Mouse (Mus musculus): Measurements from ENCODE around the gene Raet1e.
"Not testable (repeated sequence)": the region's sequence is repeated elsewhere in the genome, so short reads cannot be mapped to it uniquely, and the experiment has no call there.

The Raet1e gene

DNA sequence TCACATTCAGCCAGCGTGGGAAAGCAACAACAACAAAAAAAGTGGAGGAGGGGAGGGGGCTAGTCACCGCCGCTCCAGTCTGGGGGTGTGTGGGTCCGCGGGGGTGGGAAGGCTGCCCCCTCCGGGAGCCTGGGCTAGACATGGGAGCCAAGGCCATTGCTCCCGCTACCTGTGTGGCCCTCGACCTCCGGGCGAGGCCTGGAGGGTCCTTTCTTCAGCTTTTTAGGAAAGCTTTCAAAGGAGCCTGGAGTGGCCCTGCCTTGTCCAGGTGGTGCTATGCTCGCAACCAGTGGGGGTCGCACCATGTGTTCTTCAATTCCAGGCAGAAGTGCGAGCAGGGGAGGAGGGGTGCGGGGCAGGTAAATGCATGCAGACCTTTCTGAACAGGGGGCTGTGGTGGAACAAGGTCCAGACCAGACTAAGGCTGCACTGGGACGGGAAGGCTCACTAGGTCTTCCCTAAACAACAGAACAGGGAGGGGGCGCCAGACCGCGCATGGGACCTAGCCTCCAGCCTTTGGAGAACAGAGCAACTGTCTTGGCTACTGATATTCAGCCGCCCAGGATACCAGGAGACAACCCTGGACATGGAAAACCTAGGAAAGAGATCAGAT is 116.2 kb downstream of the Raet1e start:
- no peak for DNase-seq (ENCODE audit: low spot score)

DNA sequence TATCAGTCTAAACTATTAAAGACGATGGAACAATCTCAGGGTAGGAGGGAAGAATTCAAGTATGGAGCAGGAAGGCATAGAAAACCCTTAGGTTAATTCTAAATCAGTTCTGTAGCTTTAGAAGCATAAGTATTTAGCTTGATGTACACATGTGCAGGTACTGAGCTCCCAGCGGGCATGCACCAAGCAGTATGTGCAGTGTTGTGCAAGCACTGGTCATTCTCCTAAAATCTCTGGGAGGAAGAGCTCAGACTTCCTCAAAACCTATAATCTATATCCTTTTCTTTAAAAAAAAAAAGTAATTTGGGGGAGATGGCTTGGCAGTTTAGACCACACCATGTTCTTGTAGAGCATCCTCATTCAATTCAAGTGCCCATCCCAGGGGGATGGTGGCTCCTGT is 120.1 kb downstream of the Raet1e start:
- DNase-seq (ENCODE audit: low spot score) = not testable (repeated sequence)

DNA sequence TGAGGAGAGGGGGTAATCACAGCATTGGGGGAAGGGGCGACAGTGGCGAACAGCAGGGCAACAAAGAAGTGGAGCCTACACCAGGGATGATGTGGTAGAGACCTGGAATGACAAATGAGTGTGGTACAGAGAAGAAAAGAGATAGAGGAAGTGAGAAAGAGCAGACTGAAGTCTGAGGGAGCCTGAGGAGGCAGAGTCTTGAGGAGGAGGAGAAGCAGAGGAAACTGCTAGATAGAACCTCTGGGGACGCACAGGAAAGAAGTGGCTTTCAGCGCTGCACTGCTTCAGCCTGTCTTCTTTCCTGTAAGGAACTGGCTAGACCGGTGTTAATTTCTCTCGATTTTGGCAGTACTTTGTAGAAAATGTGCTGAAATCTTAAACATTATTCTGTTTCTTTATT is 124.4 kb downstream of the Raet1e start:
- DNase-seq (ENCODE audit: low spot score) = no peak

DNA sequence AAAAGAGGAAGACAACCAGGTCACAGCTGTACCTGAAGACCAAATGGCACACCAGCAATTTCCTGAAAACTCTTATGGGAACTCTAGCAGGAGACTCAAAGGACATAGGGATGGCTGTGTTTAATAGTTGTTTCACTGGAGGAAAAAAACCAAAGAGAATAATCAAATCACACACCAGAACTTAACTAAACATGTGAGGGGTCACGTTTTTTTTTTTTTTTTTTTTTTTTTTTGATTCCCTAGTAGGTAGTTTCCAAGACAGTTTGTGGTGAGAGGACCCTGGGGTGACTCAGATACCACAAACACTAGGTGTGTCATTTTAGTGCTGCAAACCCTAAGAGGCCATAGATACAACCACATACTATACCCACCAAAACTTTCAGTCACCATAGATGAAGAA is 137.3 kb downstream of the Raet1e start:
- DNase-seq (ENCODE audit: low spot score) = no peak

DNA sequence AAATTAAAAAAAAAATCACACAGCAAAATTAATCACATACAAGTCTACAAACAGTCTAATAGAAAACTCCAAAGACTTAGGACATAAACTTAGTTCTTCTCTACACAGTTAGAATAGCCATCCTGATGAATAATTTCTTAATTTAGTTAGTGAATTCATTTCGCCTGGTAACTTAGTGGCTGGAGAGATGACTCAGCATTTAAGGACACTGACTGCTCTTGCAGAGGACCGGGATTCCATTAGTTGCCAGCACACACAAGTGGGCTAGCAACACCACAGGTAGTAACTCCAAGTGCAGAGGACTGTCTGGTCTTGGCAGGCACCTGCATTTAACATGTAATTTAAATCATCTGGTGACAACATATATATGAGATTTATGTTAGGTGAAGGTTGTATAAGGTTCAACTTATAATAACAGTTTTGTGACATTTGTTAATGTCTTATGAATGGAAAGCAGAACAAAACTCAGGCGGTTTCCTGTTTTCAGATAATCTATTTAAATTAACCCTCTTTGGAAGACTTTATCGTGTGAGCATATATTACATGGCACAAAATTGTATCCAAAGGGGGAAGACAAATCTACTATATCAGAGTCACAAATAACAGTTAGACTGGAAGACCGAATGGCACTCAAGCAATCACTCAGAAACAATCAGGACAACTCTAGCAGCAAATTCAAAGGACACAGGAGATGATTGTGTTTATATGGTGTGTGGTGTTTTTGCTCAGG is 138.8 kb downstream of the Raet1e start:
- DNase-seq (ENCODE audit: low spot score) = no peak

DNA sequence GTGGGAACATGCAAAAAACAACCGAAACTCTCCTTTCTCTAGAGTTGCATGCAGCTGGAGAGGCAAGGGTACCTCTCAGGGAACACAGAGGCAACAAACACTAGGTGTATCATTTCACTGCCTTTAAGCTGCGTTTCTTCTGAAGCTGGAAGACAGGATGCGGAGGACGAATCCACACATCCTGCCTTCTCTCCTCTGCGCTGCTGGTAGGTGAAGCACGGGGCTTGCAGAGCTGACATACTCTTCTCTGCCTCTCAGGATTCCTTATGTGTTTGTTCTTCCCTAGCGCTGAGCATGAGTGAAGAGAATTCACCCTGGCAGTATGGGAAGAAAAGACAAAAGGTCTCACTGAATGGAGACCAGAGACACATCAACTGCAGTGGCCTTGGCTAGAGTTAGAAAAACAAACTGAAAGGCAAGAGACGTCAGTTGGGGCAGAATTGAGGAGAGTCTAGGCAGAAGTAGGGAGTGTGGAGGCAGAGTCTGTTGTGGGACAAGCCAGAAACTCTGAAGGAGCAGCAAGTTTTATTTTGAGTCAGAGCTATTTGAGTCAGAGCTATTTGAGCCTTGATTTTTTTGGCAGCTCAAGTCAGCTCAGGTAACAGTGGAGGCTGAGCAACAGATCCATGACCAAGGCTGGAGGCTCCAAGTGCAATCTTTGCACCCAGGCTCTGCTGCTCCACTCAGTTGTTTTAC is 139.5 kb downstream of the Raet1e start:
- no peak for DNase-seq (ENCODE audit: low spot score)

DNA sequence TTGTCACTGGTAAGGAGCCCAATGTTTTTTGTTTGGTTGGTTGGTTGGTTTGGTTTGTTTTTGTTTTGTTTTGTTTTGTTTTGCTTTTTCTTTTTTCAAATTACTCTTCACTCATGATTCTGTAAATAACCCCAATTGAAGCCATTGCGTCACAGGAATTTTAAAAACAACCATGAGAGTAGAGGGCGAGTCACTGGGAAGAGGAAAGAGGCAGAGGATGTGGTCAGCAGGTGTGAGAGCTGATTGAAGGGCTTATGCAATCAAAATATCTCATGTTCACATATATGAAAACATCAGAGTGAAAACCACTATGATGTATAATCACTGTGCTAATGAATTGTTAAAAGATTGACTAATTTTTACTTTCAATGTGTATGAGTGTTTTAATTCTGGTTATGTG is 141.0 kb downstream of the Raet1e start:
- DNase-seq (ENCODE audit: low spot score) = no peak

DNA sequence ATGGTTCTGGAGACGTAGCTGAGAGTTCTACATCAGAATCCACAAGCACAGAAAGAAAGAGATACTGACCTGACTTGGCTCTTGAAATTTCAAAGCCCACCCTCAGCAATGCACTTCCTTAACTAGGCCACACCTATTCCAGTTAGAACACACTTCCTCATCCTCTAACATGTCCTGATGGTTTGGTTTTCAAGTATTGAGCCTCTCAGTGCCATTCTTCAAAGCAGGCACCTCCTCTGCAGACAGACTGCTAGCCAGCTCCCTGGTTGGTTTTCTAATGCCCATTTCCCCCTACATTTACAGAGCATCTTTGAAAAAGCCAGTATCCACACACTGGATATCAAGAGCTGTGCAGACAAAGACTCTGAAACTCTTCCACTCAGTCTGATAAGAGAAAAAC is 143.3 kb downstream of the Raet1e start:
- DNase-seq (ENCODE audit: low spot score) = no peak

DNA sequence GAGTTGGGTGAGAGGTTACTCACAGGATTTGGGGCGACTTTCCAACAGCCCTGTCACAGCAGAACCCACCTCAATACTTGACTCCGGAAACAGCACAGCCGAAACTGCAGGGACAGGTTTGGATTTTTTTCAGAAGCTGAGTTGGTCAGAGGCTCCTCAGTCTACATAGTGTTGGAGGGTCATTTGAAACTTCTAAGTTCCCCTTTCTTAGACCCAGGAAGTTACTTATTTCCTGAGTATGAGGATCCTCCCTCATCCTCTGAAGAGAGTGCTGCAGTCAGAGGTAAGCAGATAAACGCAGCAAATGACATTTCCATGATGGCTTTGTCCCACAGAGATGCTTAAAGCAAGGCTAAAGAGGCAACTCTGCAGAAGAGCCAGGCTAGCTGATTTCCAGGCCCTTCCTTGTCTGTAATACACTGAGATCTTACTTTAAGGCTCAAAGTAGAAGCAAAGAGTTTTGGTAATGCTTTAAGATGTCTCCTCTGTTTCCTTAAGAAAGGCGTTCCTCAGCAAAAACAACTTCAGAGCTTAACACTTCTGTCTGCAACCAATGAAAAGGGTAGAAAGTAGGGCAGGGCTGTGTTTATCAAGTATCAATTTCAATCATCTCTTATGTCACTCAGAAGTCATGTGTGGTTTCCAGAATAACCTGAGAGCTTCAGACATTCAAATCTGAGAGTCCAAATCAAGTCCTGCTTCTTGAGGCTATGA is 144.1 kb downstream of the Raet1e start:
- DNase-seq (ENCODE audit: low spot score) = no peak

DNA sequence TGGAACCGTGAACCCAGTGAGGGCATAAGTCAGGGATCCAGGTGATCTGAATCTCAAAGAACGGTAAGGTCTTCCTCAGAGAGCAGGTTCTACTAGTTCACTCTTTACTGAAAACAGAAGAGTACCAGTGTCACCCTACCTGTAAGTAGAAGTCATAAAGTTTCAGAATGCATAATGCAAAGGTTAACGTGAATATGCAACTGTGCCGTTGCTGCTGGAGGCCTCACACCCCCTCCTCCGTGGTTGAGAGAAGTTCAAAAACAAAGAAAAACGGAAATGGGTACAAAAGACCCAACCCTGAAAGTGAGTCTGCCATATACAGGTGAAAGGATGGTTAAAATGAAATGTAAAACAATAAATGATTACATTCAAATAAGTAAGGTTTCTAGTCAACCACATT is 145.4 kb downstream of the Raet1e start:
- no peak for DNase-seq (ENCODE audit: low spot score)

DNA sequence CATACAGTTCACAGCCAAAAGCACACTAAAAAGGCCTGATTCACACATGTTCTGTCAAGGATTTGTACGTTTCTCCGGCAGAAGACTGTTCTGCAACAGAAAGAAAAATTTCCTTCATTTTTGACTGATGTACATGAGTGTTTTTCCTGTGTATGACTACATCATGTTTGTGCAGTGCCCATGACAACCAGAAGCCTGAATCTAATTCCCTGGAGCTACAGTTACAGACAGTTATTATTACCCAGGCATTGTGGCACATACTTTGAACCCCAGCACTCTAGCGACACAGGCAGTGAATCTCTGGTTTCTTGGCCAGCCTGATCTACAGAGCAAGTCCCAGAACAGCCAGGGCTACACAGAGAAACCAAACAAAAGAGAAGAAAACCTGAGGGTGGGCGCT is 147.4 kb downstream of the Raet1e start:
- DNase-seq (ENCODE audit: low spot score) = no peak

DNA sequence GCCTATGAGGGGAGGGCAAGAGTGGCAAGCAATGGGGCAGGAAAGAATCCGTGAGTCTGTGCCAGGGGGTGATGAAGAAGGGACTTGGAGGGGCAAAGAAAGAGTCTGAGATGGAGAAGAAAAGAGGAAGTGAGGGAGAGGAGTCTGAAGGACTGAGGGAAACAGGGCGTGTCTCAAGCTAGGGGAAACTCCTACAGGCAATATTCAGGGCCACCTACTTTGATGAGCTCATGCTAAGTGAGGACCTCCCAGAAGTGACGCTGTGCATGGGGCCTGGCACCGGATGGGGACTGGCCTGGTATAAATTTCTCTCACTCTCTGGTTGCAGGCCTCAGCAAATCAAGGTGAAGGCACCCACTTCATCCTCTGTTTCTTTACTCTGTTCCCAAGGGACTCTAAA is 148.1 kb downstream of the Raet1e start:
- peak; percentile 80 for DNase-seq (ENCODE audit: low spot score)

DNA sequence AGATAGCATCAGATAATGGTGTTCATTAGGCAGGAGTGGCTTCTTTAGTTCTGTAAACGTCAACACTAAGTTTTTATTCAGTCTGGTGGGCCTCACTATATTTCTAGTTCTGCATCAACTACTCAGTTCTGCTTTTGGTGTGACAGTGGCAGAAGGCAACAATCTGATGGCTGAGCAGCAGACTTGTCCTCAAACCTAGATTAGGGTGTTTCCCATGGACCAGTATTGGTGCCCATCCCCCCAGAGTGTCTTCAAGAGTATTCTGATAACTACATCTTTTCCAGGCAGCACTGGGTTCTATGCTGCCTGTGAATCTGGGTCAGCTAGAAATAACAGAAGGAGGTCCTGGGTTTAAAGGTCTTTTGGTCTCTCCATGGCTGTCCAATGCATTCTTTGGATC is 149.9 kb downstream of the Raet1e start:
- no peak for DNase-seq (ENCODE audit: low spot score)

DNA sequence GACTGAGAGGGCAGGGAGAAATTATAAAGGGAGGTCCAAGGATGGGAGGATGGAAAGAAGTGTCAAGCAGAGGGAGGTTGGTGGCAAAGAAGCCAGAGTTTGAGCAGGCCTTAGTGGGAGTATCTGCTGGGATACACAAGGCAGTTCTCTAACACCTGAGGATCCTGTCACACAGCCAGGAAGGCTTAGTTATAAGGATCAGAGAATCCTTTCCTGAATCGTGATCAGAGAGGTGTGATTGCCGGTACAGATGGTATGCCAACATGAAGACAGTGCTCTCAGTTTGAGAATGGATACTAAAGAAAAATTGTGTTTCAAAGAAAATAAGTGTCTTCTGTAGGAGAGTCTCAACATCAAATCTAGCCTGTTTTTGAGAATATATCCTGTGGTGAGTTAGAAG is 164.5 kb downstream of the Raet1e start:
- no peak for DNase-seq (ENCODE audit: low spot score)

DNA sequence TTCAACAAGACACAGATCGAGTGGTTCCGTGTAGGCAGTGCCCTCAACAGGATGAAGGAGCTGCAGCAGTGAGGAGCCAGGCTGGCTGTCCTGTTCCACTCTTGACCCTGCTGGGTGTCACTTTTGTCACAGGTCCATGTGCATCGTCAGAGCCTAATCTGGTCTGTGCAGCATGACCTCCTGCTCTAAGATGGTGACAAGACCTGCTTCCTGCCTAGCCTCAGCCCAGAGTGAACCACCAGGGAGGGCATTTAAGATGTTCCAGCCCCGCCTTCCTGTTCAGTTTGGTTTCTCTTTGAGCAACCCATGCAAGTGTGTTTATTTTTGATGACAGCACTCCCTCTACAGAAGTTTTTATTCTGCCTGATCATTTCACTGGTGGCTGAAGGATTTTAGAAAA is 187.4 kb downstream of the Raet1e start:
- DNase-seq (ENCODE audit: low spot score) = not testable (repeated sequence)

DNA sequence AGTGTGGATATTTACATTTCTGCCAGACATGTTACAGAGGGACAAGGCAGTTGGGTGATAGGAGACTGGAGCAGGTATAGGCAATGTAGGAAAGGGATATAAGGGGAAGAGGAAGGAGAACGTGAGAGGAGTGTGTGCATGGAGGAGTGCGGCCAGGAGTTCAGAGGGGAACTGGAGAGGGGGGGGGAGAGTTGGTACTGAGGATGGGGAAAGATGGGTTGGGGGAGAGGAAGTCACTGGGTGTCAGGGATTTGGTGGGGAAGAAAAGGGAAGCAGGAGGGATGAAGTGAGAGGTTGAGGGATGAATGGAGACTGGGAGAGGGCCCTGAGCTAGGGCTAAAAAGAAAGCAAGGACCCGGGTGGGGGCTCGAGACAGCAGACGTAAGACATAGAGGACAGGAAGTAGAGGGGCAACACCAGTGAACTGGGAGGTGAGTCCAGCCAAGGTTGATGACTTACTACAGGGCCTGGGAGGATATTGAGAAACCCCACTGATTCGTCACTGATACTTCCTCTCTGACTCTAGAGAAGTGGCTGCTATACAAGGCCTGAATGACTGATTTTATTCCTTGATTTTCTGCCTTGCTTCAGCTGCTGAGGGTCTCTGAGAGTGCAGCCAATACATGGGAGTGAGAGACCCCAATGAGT is 195.3 kb downstream of the Raet1e start:
- not testable (repeated sequence) for DNase-seq (ENCODE audit: low spot score)

DNA sequence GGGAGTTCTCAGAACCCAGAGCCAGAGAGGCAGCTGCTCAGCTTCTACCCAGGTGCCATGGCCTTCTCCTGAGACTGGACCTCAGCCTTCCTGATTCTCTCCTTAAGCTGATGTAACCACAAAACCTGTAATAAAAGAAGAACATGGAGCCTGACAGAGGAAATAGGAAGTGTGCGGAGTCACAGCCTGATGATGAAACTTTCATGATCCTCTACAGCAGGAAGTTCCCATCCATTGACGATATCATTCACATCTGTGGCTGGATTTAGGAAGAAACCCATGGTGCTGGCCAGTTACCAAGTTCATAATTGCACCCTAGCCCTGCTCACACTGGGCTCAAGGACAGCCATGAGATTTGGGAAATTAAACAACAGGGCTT is 195.8 kb downstream of the Raet1e start:
- DNase-seq (ENCODE audit: low spot score) = not testable (repeated sequence)

DNA sequence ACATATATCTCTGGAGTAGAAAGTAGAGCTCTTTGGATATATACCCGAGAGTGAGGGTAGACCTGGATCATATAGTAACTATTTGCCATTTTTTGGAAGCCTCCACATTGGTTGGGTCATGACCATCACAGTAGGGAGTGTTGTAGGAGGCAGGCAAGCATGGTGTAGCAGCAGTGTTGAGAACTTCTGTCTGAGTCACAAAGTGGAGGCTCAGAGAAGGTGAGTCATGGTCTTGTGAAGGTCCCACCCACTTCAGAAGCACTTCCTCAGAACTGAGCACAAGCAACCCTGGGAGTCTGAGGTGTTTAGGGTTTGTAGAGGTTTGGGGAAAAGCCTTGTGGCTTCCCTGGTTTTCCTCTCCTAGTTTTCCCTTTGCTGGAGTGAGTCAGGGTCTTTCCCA is 199.0 kb downstream of the Raet1e start:
- DNase-seq (ENCODE audit: low spot score) = not testable (repeated sequence)

DNA sequence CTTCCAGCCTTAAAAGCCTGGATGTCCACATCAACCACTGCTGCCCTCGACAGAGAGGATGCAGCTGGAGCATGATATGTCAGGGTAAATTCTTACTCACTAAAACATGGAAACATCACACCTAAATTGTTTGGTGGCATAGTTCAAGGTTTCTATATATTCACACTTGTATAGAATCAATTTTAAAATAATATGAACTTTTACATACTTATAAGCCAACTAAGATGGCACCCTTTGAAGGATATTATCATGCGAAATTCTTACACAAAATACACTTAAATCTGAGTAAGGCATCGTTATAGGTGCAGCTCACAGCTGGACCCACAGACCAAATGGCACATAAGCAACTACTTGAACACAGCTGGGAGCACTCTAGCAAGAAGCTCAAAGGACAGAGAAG is 201.9 kb downstream of the Raet1e start, which contains the start of gene Raet1d:
Gene Raet1d (plus strand): TSS at position 301 of the 400 bp plus-strand sequence.
- DNase-seq (ENCODE audit: low spot score) = not testable (repeated sequence)

DNA sequence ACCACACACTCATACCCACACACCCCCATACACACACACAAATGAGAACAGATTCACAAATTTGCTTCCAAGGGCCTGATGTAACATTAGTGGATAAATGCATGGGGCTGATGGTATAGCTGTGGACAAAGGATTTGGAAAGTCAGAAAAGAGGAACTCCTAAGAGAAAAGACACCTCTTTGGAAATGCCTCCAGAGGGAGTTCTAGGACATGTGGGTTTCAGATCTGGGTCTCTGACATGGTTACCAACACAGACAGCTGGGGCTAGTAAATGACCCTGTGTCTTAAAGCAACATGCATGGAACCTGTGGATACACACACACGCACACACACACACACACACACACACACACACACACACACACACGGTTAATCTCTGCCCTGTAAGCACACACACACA is 202.6 kb downstream of the Raet1e start:
- not testable (repeated sequence) for DNase-seq (ENCODE audit: low spot score)

DNA sequence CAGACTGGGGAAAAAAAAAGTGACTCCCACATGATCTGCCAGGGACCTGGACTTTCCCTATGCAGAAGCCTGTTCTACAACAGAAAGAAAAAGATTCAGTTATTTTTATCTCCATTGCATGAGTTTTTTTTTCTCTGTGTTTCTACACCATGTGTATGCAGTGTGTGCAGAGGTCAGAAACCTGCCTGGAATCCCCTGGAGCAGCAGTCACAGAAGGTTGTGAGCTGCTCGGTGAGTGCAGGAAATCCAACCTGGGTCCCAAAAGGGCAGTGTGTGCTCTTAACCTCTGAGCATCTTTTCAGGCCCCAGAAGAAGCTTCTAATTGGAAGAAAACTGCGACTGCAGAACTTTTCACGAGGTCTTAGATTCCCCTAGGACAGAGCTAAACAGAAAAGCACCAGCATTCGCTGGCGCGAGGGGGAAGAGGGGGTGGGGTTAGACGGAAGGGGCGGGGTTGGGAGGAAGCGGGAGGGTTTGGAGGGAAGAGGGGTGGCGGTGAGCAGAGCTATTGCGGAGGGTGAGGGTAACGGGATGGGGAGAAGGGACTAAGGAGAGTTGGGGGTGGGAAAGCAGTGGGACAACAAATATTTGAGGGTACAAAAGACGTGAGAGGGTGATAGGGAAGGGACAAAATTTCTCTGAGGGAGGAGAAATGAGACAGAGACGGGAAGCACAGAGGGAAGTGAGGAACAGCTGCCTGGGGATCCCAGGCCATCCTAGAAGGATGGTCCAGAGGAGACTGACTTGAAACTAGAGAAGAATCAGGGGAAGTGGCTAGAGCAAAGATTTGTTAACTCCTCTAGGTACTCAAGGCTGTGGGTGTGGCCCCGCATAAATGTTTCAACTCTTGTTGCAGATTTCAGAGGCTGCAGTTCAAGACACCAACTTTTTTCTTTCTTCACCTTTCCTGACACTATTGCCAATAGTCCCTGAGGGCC is 203.3 kb downstream of the Raet1e start:
- not testable (repeated sequence) for DNase-seq (ENCODE audit: low spot score)

Data from spleen, adult 12 weeks (tissue).